Mouse (Mus musculus) hindbrain, embryonic 15.5 days (tissue): Measurements from ENCODE around the gene Oxt. TPM values are rescaled to one million over a fixed set of nuclear protein-coding genes. Genes with fewer than 3 reads are reported as not detected.

Source experiments
- ATAC-seq: fragments of 200-750 bp; cut with Nextera tagmentation; 2 replicates; pipeline ENCODE4 v1.8.0; 2017; ENCODE audit warnings: low read depth, moderate number of reproducible peaks, moderate TSS enrichment; ENCODE audit not compliant: low FRiP score
- H3K27ac ChIP-seq: fragments of 300-500 bp; sonication (generic); replicated peaks from 2 replicates; pipeline ENCODE4 v1.5.1; 2015; ENCODE audit warnings: mild to moderate bottlenecking, inconsistent platforms
- H3K27me3 ChIP-seq: fragments of 300-500 bp; sonication (generic); 2 replicates; pipeline ENCODE4 v1.6.1; 2015; ENCODE audit warnings: control low read depth, inconsistent platforms
- H3K36me3 ChIP-seq: fragments of 300-500 bp; sonication (generic); 2 replicates; pipeline ENCODE4 v1.6.1; 2015; ENCODE audit warnings: control low read depth, inconsistent platforms
- H3K4me1 ChIP-seq: fragments of 300-500 bp; sonication (generic); replicated peaks from 2 replicates; pipeline ENCODE4 v1.6.1; 2015; ENCODE audit warnings: control low read depth, inconsistent platforms
- H3K4me2 ChIP-seq: fragments of 300-500 bp; sonication (generic); 2 replicates; pipeline ENCODE4 v1.6.1; 2015; ENCODE audit warnings: moderate library complexity, mild to moderate bottlenecking, inconsistent platforms
- H3K4me3 ChIP-seq: fragments of 300-500 bp; sonication (generic); 2 replicates; pipeline ENCODE4 v1.5.1; 2015; ENCODE audit warnings: mild to moderate bottlenecking, inconsistent platforms
- H3K9ac ChIP-seq: fragments of 300-500 bp; sonication (generic); 2 replicates; pipeline ENCODE4 v1.6.1; 2015; ENCODE audit warnings: inconsistent platforms
- H3K9me3 ChIP-seq: fragments of 300-500 bp; sonication (generic); 2 replicates; pipeline ENCODE4 v1.6.1; 2016; ENCODE audit warnings: control low read depth, inconsistent platforms
- WGBS: fragments of 180-500 bp; shearing (Covaris S2); methylation state at CpG from one replicate; pipeline ENCODE4 v1.1.7; 2015; 5-methylcytosine and 5-hydroxymethylcytosine counted together
- microRNA-seq: library from miRNA; unstranded; fragments of <30 nt; microRNA quantifications from one replicate; pipeline ENCODE4, GENCODE M21; 2016
- polyA plus RNA-seq: library from polyadenylated mRNA; unstranded; fragments of >200 nt; fragmentation: Nextera tagmentation; extraction: Ambion mirVana; gene quantifications from 2 replicates; pipeline ENCODE4 v1.2.1, GENCODE M21; 2015

The Oxt gene
- polyA plus RNA-seq, 1 experiment from 2014 or later = not detected

DNA sequence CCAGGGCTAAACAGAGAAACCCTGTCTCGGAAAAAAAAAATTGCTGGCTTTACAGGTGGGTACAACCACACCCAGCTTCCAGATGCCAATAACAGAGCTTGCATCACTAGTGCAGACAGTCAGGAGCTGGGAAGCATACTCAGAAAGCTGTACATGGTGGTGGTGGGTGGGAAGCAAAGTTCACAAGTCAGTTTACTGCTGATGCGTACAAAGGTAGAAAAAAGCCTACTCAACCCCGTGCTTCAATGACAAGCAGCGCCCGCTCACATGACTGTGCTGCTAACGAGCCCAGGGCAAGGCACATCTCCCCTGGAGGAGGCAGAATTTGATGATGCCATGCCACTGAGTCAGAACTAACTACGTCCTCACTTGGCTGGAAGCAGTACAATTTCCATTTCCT lies 43.0 kb downstream of the Oxt start:
- Histone ChIP-seq H3K9ac (no peak overlapping the region), H3K36me3 (peaks cover 36% of the 10 kb centered on the region), H3K4me3 (no peak overlapping the region), H3K4me1 (no peaks in the 10 kb centered on the region), H3K27ac (no peak overlapping the region), H3K9me3 (no peaks in the 10 kb centered on the region), H3K27me3 (no peaks in the 10 kb centered on the region), H3K4me2 (no peak overlapping the region)
- 96% methylated on average over 7 of the region's 7 CpGs for WGBS
- no peak for ATAC-seq

Small RNA genes within 50 kb of the gene (microRNA-seq; reads per million reads assigned to microRNA genes)
- not detected for gene Gm23876

Other genes starting within 250 kb of the Oxt start
- gene Cpxm1, start 178.6 kb upstream of the Oxt start, polyA plus RNA-seq = 29.0 and 32.6 TPM in 2 replicates
- 0.12 and 0.26 TPM in 2 replicates for gene Gm28372, start 170.9 kb upstream of the Oxt start, polyA plus RNA-seq
- gene 1700020A23Rik, start 170.9 kb upstream of the Oxt start, polyA plus RNA-seq = 0.38 and 0.97 TPM in 2 replicates
- 0.36 TPM in 1 of 2 replicates, not detected in the other for gene Tmem239, start 169.7 kb upstream of the Oxt start, polyA plus RNA-seq
- gene Vps16, start 151.8 kb upstream of the Oxt start, polyA plus RNA-seq = 102 and 105 TPM in 2 replicates
- gene Pced1a, start 151.5 kb upstream of the Oxt start, polyA plus RNA-seq = 12.5 and 13.2 TPM in 2 replicates
- 133 and 145 TPM in 2 replicates for gene Ptpra, start 125.9 kb upstream of the Oxt start, polyA plus RNA-seq
- gene Mrps26, start 12.4 kb upstream of the Oxt start, polyA plus RNA-seq = 100 and 106 TPM in 2 replicates
- gene Avp, start 6.4 kb downstream of the Oxt start, polyA plus RNA-seq = not detected in 2 replicates
- 9.5 and 11.4 TPM in 2 replicates for gene Fastkd5, start 53.9 kb downstream of the Oxt start, polyA plus RNA-seq
- 9.0 and 10.0 TPM in 2 replicates for gene Ubox5, start 53.9 kb downstream of the Oxt start, polyA plus RNA-seq
- 17.9 and 19.8 TPM in 2 replicates for gene Lzts3, start 66.6 kb downstream of the Oxt start, polyA plus RNA-seq
- 66.6 and 72.6 TPM in 2 replicates for gene Ddrgk1, start 88.5 kb downstream of the Oxt start, polyA plus RNA-seq
- 123 and 125 TPM in 2 replicates for gene Itpa, start 91.4 kb downstream of the Oxt start, polyA plus RNA-seq
- 0.52 and 0.64 TPM in 2 replicates for gene Slc4a11, start 121.3 kb downstream of the Oxt start, polyA plus RNA-seq